ENCODE assay signal across 8 mouse cellular contexts in the genomic region with DNA sequence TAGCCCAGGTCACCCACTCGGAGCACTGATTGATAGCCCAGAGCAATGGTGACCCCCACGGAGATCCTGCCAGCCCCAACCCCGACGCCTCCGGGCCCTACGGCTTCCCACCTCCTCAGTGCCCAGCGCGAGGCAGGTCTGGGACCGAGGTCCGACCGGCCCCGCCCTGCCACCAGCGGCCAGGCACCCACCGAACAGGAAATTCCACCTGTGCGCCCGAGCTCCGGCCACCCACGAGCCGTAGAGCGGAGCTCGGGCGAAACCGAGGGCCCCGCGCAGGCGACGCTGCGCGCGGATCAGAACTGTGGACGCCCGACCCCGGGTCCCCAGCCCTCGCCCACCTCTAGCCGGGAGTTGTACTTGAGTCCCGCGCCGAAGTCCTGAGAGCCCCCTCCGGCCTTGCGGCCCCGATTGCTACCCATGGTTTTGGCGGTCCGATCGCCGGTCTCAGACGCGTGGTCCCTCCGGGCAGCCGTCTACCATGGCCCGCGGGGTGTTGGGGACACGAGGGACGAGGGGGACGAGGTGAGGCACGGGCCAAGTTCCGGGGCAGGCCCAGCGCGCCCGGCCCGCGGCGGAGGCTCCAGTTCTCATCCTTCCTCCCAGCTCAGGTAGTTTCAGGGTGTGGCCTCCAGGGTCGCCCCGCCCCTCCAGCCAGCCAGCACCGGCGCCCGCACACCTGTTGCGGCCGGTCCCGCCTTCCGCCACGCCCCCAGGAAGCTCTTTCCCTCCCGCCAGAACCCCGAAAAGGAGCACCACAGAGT. TPM values are rescaled to one million over a fixed set of nuclear protein-coding genes. Genes with fewer than 3 reads are reported as not detected.
DNase-seq lines count a peak whose midpoint lies in the region; ATAC-seq lines count a peak whose summit lies in the region.

St14 (minus strand) TSS at position 649 of the 764 bp plus-strand sequence.

- under 1% methylated on average over 74 of the region's 74 CpGs for WGBS in hindbrain, embryonic 10.5 days
- whole genome bisulfite sequencing in limb, embryonic 12.5 days, result under 1% methylated on average over 74 of the region's 74 CpGs
- WGBS in midbrain, embryonic 12.5 days, result 2% methylated on average over 65 of the region's 74 CpGs

- H3K27me3 ChIP-seq in hindbrain, embryonic 10.5 days (ENCODE audit: insufficient read depth, poor library complexity, severe bottlenecking), result peaks cover 64% of the 10 kb centered on the region
- H3K27me3 ChIP-seq in limb, embryonic 12.5 days, result peaks cover 88% of the 10 kb centered on the region
- H3K27me3 ChIP-seq in midbrain, embryonic 12.5 days, result peaks cover 74% of the 10 kb centered on the region

- no peaks in the 10 kb centered on the region for H3K9me3 ChIP-seq in hindbrain, embryonic 10.5 days
- no peaks in the 10 kb centered on the region for H3K9me3 ChIP-seq in limb, embryonic 12.5 days
- H3K9me3 ChIP-seq in midbrain, embryonic 12.5 days, result no peaks in the 10 kb centered on the region

- H3K36me3 ChIP-seq in hindbrain, embryonic 10.5 days, result no peaks in the 10 kb centered on the region
- H3K36me3 ChIP-seq in limb, embryonic 12.5 days, result no peaks in the 10 kb centered on the region
- H3K36me3 ChIP-seq in midbrain, embryonic 12.5 days, result no peaks in the 10 kb centered on the region

- H3K4me2 ChIP-seq in limb, embryonic 12.5 days, result peak within 1 kb of the TSS; percentile 94
- H3K4me2 ChIP-seq in midbrain, embryonic 12.5 days (replicated peaks), result peak within 1 kb of the TSS; percentile 78

- DNase-seq in adrenal gland, postnatal 10 days, result peak; percentile 19
- no peak for DNase-seq in adrenal gland, postnatal 4 days (ENCODE audit: low spot score in 2 of 2)
- DNase-seq in adrenal gland, postnatal 25 days, result peak; percentile 17
- DNase-seq in hindbrain, embryonic 10.5 days (ENCODE audit: low spot score), result peak; percentile 51
- DNase-seq in testis, postnatal 14 days (ENCODE audit: low spot score), result peak; percentile 34
- no peak for DNase-seq in frontal cortex, postnatal 25 days (ENCODE audit: low spot score in 2 of 2)

- 0 out of 2 replicates have a peak, but pooled peaks have one; percentile 39 for ATAC-seq in limb, embryonic 12.5 days (ENCODE audit: insufficient number of reproducible peaks, insufficient read depth, low FRiP score, low TSS enrichment, low read depth)
- ATAC-seq in midbrain, embryonic 12.5 days (ENCODE audit: low FRiP score, low read depth), result peak; percentile 44; the same call in 1 of the 2 replicates

- peak within 1 kb of the TSS; percentile 64 for H3K4me3 ChIP-seq in hindbrain, embryonic 10.5 days
- H3K4me3 ChIP-seq in limb, embryonic 12.5 days (replicated peaks), result peak within 1 kb of the TSS; percentile 52
- peak within 1 kb of the TSS; percentile 42 for H3K4me3 ChIP-seq in midbrain, embryonic 12.5 days

- peak within 1 kb of the TSS; percentile 58 for H3K9ac ChIP-seq in limb, embryonic 12.5 days (replicated peaks)
- H3K9ac ChIP-seq in midbrain, embryonic 12.5 days (replicated peaks), result peak within 1 kb of the TSS; percentile 20; the same call in 1 of the 2 replicates

- peaks cover 21% of the 10 kb centered on the region for H3K4me1 ChIP-seq in hindbrain, embryonic 10.5 days (replicated peaks)
- peaks cover 18% of the 10 kb centered on the region for H3K4me1 ChIP-seq in limb, embryonic 12.5 days (replicated peaks)
- peaks cover 15% of the 10 kb centered on the region for H3K4me1 ChIP-seq in midbrain, embryonic 12.5 days

- peak within 1 kb of the TSS; percentile 75 for H3K27ac ChIP-seq in hindbrain, embryonic 10.5 days
- no peak within 1 kb of the TSS for H3K27ac ChIP-seq in limb, embryonic 12.5 days
- no peak within 1 kb of the TSS for H3K27ac ChIP-seq in midbrain, embryonic 12.5 days (replicated peaks)

RNA-seq across cellular contexts. Expression of gene St14, which starts in this region (rescaled TPM):
- under 1 TPM; 0.75 to 0.82 TPM for total RNA-seq in adrenal gland, postnatal 10 days (2021)
- 1 to 10 TPM in 1 of 2 experiments, under 1 TPM in 1; 0.62 to 6.8 TPM for total RNA-seq in adrenal gland, postnatal 4 days (2021)
- 1.2 TPM in 2 replicates for total RNA-seq in adrenal gland, postnatal 25 days (2021)
- 4.9 and 9.6 TPM in 2 replicates for polyA plus RNA-seq in hindbrain, embryonic 10.5 days (2016; fragmentation: Nextera tagmentation; extraction: Ambion mirVana)
- polyA plus RNA-seq in limb, embryonic 12.5 days (2016; fragmentation: Nextera tagmentation; extraction: Ambion mirVana), result 7.1 and 8.1 TPM in 2 replicates
- polyA plus RNA-seq in midbrain, embryonic 12.5 days (2016; fragmentation: Nextera tagmentation; extraction: Ambion mirVana), result 0.35 and 1.0 TPM in 2 replicates

Comparison
In these comparisons a context has a peak if more than half of its experiments do, and no peak if none do; other contexts are left out.
1. DNase-seq: peak in adrenal gland, postnatal 25 days (single experiment), hindbrain, embryonic 10.5 days (single experiment) and testis, postnatal 14 days (single experiment); none in adrenal gland, postnatal 4 days (0 of 2) and frontal cortex, postnatal 25 days (0 of 2).
2. Peak in DNase-seq in adrenal gland, postnatal 10 days; RNA of the gene not detected or under 1 TPM.
3. Peak in every context shown above with its lines, with median percentiles within 50 percentile points of each other: H3K4me3 ChIP-seq.